Mouse (Mus musculus) thymus, postnatal 36 days (tissue): ENCODE measurements at regions not wholly inside any gene's neighbourhood (a gene's known extent, or its start where the extent isn't known, plus 50 kb on each side); places are given as distances from the start of the nearest gene placed in this dataset.

ENCODE experiments used
- DNase-seq, 2 experiments: peaks; one replicate each; pipeline ENCODE4 v3.0.0; 2022; ENCODE audit warnings: mixed read lengths in 2 of 2

DNA sequence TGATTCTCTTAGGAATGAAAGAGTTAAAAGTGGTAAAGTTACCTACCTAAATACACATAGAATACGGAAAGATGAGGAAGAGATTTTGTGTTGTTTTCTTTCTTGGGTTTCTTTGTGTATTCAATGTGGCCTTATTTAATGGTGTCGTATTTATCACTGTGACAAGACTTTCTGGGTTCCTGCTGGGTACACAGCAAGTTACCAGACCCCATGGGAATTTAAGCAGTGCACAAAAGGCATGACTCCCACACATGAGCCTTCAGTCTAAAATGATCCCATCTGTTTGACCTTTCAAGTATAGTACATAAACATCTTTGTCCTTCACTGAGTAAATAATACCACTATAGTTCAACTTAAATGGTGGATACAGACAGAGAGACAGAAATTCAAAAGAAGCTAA is 349.0 kb upstream of the Cited2 start:
- no peak for DNase-seq

- DNase-seq = no peak
Observed at GRCm38 (mm10) chr10:17382990-17383389, 340.0 kb upstream of the Cited2 start.

- no peak for DNase-seq
Observed at GRCm38 (mm10) chr10:17385181-17385580, 337.8 kb upstream of the Cited2 start.

DNA sequence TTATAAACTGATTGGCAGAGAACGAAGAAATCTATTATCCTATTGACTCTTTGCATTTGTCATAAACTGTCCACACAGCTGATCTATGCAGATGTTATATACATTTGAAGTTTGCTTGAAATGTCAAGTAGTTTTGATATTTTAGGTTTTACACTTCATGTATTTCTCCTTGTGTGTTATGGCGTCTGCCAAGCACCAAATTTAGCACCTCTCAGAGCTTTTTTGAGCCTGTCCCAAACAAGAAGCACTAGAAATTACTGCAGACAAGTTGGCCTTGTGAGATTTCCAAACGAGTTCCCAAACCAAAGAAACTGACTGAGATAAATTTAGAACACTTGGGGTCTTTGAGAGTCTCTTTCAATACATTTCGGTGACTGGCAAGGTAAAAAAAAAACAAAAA is 335.7 kb upstream of the Cited2 start:
- DNase-seq = no peak

- no peak for DNase-seq
Observed at GRCm38 (mm10) chr10:17395495-17396224, 327.4 kb upstream of the Cited2 start.

GRCm38 (mm10) chr10:17403899-17404298 is 319.1 kb upstream of the Cited2 start:
- no peak for DNase-seq

DNA sequence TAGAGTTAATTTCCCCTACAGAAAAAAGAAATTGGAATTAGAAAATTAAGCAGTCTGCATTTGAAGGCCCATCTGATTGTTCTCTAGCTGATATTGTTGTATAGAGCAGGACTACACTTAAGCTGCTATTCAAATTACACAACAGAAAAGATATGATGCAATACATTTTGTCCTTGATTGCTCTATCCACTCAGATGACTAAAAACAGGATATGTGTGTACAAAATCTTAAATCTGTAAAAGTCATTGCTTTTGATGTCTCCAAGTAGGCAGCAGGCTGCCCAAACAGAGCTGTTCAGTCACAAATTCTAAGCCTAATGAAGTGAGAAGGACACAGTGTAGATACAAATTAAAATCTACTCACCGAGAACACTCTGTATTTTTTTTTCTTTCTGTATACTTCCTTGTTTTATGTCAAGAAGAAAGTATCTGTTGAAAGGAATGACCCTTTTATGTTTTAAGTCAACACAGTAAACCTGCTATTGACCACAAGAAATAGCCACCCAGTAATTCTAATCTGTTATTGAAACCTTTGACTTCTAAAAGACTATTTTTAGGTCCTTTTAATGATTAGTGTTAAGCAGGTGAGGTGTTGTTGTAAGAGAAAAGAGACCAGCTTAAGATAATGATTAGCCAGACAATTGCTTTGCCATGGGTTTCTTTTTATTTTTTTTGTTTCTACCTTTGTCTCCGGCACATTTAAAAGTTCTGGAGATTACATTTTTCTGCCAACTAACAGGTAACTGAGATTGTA is 315.0 kb upstream of the Cited2 start:
- no peak for DNase-seq

- no peak for DNase-seq
Observed at GRCm38 (mm10) chr10:17408781-17409180, 314.2 kb upstream of the Cited2 start.

DNA sequence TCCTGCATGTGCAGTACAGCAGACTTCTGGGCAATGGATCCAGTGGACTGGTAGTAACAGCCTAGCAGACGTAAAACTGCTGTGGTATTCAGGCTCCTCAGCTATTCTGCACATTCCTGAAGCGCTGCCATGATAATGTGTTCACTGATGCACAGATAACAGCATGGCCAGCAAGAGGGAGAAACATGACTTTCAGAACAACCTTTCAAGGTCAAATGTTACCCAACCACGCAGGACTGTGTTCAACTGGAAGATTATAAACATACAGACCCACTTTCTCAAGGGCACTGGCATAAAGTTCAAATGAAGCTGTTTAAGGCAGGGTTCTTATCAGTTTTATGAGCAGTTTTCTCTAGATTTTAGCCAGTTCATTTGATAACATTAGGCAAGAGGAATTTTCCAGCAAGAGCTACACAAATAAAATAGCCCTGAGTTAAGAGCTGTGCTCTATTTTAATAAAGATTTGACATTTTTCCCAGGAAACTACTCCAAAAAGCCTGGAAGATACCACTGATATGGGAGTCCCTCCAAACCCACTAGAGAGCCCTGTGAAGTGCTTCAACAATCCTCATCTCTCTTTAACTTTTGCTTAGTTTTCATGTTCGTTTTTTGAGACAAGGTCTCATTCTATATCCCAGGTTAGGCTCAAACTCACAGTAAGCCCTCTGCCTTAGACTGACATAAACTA is 311.6 kb upstream of the Cited2 start:
- DNase-seq = no peak

DNA sequence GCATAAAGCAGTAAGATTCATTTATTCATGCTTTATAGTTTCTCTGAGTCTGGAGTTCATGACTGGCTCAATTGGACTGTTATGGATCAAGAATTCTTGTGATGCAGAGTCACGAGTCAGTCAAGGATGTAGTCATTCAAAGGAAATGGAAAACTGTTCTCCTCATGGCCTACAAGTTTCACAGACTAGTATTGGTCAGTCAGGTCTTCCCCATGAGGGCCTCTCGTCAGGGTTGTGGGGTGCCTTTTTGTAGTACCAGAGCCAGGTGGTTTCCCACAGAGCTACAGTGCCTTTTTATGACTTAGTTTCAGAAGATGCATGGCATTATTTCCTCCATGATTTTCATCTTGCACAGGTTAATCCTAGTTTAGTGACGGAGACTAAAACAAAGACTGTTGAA is 307.9 kb upstream of the Cited2 start:
- no peak for DNase-seq

DNA sequence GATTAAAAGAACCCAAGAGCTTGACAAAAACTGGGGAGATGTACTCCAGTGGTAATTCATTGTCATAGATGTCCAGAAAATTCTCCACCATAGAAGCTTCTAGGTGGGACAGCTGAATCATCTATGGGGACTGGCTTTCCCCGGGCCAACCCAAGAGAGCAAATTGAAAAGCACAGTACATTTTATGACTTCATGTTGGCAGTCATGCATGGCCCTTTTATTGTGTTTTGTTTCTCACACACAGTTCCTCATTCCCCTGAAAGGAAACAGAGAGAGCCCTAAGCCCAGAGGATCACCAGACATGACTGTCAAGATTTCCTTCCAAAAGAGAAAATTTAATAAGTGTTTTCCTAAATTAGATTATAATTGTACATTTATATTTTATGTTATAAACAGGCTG is 306.9 kb upstream of the Cited2 start:
- no peak for DNase-seq

GRCm38 (mm10) chr10:17417394-17417793 is 305.6 kb upstream of the Cited2 start:
- DNase-seq = no peak

DNA sequence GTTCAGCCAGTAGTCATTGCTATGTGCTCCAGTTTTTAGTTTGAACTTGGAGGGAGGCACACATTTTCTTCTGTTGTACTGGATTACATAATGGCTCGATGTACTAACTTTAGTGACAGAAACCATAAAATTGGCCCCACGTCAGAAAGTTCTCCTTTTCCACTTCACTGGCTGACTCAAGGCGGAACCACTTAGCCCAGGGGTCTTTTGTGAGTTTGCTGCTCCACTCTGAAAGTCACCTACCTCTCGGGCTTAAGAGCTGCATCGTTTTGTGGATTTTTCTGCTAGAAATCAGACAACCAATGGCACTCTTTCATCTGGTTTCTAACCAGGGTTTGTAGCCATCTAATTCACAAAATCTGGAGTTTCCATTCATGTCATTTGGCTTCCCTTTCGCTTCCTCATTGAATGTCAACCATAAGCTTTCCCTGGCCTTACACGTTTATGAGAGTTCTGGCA is 304.8 kb upstream of the Cited2 start:
- DNase-seq = no peak

GRCm38 (mm10) chr10:17423584-17424278 is 299.3 kb upstream of the Cited2 start:
- no peak for DNase-seq

DNA sequence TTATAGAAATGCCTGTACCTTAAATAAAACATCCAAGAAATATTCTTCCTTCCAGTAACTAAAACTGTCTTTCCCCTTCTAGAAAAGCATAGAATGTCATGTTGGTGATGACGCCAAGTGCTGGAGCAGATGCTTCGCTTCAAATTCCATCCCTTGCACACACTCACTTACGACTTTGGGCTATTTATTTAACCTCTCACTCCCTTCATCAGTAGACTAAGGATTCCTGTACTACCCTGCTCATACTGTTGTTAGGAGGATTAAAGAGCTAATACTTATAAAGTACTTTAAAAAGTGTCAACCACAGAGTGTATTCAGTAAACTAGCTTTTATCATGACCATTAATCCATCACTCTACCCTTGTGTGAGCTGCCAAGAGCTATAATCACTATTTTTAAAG is 296.8 kb upstream of the Cited2 start:
- DNase-seq = no peak

DNA sequence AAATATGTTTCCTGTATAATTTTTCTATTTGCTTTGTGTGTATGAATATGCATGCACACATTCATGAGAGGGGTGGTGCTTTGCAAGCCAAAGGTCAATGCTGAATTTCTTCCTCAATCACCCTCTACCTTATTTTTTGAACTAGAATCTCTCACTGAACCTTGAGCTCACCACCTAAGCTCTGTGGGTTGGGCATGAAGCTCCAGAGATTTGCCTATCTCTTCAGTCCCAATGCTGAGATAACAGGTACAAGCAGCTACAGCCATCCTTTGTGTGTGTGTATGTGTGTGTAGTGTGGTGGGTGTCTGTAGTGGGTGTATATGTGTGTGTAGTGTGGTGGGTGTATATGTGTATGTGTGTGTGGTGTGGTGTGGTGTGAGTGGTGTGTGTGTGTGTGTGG is 295.7 kb upstream of the Cited2 start:
- DNase-seq = no peak

GRCm38 (mm10) chr10:17428315-17428714 is 294.7 kb upstream of the Cited2 start:
- DNase-seq = no peak

DNA sequence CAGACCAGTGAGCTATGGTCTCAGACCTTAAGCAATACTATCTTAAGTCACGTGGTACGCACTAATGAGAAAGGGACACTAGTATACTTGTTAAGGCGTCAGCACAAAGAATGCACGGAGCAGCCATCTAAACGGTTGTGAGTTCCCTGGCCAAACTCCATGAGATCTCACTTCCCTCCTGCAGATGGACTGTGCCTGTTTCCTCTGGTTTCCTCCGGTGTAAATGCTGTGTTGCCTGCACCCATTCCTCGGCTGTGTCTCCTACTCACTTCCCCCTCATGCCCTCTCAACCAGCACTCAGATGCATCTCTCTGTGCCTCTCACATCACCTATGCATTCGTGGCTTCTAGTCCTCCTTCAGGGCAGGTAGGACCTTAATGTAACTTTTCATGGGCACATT is 291.9 kb upstream of the Cited2 start:
- no peak for DNase-seq

GRCm38 (mm10) chr10:17434098-17434497 is 288.9 kb upstream of the Cited2 start:
- no peak for DNase-seq

DNA sequence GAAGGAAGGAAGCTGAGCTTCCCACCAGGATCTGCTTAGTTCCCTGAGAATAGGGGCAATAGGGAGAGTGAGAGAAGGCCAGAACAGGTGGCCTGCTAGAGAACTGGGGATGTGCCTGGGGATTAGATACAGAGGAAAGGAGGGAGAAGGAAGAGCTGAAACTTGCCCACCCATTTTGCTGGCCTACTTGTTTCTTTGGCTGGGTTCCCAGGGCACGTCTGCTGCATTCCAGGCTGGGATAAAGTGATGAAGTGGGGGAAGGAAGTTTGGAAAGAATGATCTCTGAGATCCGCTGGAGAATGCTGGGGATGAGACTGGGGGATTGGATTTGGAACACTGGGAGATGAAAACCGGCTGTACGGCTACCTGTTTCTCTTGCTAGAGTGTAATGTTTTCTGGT is 272.8 kb upstream of the Cited2 start:
- no peak for DNase-seq

DNA sequence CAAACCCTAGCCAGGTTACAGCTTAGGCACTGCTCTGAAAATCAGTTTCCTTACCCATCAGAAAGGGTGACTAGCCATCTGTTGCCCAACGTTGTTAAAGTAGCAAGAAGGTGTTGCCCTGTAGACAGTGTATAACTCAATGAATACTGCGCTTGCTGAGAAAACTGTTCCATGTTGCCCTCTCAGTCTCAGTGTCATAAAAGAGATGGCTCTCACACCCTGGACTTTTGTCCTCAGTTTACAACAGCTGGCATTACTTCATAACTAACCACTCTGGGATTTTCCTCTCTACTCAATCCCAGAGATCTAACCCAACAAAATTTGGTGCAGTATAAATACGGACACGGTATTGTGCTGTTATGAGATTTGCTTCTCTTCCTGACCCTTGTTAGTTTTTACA is 252.1 kb upstream of the Cited2 start:
- DNase-seq = no peak

DNA sequence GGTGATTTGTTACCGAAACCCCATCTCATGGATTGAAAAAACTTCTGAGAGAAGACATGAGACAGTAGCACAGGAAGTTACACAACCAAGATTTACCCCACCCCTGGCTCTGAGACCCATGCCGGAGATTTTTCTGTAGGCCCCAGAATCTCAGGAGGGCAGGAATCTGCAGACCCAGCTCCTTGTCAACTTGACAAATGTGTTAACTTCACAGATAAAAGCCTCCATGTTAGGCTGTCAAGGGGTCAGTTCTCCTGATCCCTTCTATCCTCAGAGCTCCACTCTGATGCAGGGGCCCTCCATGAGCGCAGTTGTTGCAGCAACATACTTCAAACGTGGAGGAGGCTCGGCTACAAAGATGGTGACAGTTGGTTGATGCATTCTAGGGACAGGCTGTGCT is 250.5 kb upstream of the Cited2 start:
- DNase-seq = no peak

DNA sequence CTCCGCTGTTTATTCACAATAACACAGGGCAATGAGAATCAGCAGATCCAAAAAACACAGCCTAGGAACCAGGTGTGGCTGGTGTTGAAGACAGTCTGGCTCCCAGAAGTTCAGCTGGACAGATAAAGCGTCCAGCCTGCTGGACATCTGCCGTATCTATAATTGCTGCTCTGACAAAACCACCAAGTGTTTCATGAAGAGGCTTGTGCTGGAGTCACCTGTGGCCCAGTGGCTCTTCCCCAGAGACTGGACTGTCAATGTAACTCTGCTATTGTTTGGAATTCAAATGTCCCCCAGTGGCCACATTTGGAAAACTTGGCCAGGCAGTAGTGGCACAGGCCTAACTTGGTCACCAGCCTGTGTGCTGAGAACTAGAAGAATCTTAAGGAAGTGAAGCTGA is 247.0 kb upstream of the Cited2 start:
- no peak for DNase-seq
